Mouse (Mus musculus): Measurements from ENCODE around the gene Rtn4rl1.
"Not testable (repeated sequence)": the region's sequence is repeated elsewhere in the genome, so short reads cannot be mapped to it uniquely, and the experiment has no call there.

Gene Rtn4rl1

GRCm38 (mm10) chr11:75165441-75166192, 28.0 kb upstream of the Rtn4rl1 start:
- DNase-seq (ENCODE audit: low read depth in 1 of 2, low spot score in 2 of 2): peak in 1 of 2 experiments; percentile 80

- DNase-seq (ENCODE audit: low read depth in 1 of 2, low spot score in 2 of 2): no peak
These were observed 27.3 kb upstream of the Rtn4rl1 start for GRCm38 (mm10) chr11:75166193-75166842.

GRCm38 (mm10) chr11:75166861-75167642, 26.5 kb upstream of the Rtn4rl1 start:
- no peak for DNase-seq (ENCODE audit: low read depth in 1 of 2, low spot score in 2 of 2)

- DNase-seq (ENCODE audit: low read depth in 1 of 2, low spot score in 2 of 2): no peak
These were observed 25.7 kb upstream of the Rtn4rl1 start for GRCm38 (mm10) chr11:75167643-75168589.

- DNase-seq (ENCODE audit: low read depth in 1 of 2, low spot score in 2 of 2): peak in 1 of 2 experiments; percentile 69
These were observed 24.8 kb upstream of the Rtn4rl1 start for GRCm38 (mm10) chr11:75168590-75169361.

- no peak for DNase-seq (ENCODE audit: low read depth in 1 of 2, low spot score in 2 of 2)
These were observed 24.0 kb upstream of the Rtn4rl1 start, which contains the start of gene Hic1 for GRCm38 (mm10) chr11:75169405-75170080. TSS of gene Hic1 (minus strand) at chr11:75169519.

GRCm38 (mm10) chr11:75170136-75170751, 23.3 kb upstream of the Rtn4rl1 start:
- DNase-seq (ENCODE audit: low read depth in 1 of 2, low spot score in 2 of 2): peak; percentile 73 to 84

GRCm38 (mm10) chr11:75171186-75171865, 22.3 kb upstream of the Rtn4rl1 start:
- no peak for DNase-seq (ENCODE audit: low read depth in 1 of 2, low spot score in 2 of 2)

- no peak for DNase-seq (ENCODE audit: low read depth in 1 of 2, low spot score in 2 of 2)
These were observed 21.2 kb upstream of the Rtn4rl1 start for GRCm38 (mm10) chr11:75172151-75173094.

GRCm38 (mm10) chr11:75173095-75173798, 20.3 kb upstream of the Rtn4rl1 start:
- DNase-seq (ENCODE audit: low read depth in 1 of 2, low spot score in 2 of 2): peak in 1 of 2 experiments; percentile 84

GRCm38 (mm10) chr11:75173799-75174165, 19.8 kb upstream of the Rtn4rl1 start:
- DNase-seq (ENCODE audit: low read depth in 1 of 2, low spot score in 2 of 2): no peak

GRCm38 (mm10) chr11:75174574-75174973, 19.0 kb upstream of the Rtn4rl1 start:
- DNase-seq (ENCODE audit: low read depth in 1 of 2, low spot score in 2 of 2): not testable (repeated sequence)

GRCm38 (mm10) chr11:75178011-75178410, 15.6 kb upstream of the Rtn4rl1 start:
- no peak for DNase-seq (ENCODE audit: low read depth in 1 of 2, low spot score in 2 of 2)

GRCm38 (mm10) chr11:75178672-75179208, 14.8 kb upstream of the Rtn4rl1 start, which contains the start of gene Ovca2:
TSS of gene Ovca2 (minus strand) at chr11:75178835.
- peak; percentile 70 to 84 for DNase-seq (ENCODE audit: low read depth in 1 of 2, low spot score in 2 of 2)

- DNase-seq (ENCODE audit: low read depth in 1 of 2, low spot score in 2 of 2): no peak
These were observed 9.5 kb upstream of the Rtn4rl1 start for GRCm38 (mm10) chr11:75183917-75184570.

GRCm38 (mm10) chr11:75184573-75184972, 9.0 kb upstream of the Rtn4rl1 start:
- DNase-seq (ENCODE audit: low read depth in 1 of 2, low spot score in 2 of 2): no peak

Measured in monocyte, adult 2 months (primary cell).